Mouse (Mus musculus) cerebellum, postnatal 4 days (tissue): ENCODE measurements around the gene Tmem259.
"Not testable (repeated sequence)": the region's sequence is repeated elsewhere in the genome, so short reads cannot be mapped to it uniquely, and the experiment has no call there.

Source experiments
- DNase-seq, 2 experiments: peaks; one replicate each; pipeline ENCODE4 v3.0.0; 2022; ENCODE audit warnings: low spot score in 2 of 2, mixed read lengths in 1 of 2

Tmem259 gene

DNA sequence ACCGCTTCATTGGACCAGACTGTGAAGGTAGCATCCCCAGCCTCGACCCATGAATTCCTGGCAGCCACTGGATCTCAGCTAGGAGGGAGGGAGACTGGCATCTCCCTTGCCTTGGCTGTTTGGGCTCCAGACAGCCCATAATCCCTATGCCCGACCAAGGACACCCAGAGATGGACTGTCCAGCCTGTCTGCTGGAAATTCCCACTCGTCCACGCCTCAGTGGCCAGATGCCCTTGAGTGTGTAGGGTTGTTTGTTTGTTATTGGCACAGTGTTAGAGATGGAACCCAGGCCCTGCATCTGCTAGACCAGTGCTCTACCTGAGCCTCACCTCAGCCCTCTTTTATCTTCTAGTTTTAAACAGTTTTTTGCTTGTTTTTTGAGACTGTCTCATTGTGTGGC lies 18.8 kb downstream of the Tmem259 start:
- DNase-seq: no peak

DNA sequence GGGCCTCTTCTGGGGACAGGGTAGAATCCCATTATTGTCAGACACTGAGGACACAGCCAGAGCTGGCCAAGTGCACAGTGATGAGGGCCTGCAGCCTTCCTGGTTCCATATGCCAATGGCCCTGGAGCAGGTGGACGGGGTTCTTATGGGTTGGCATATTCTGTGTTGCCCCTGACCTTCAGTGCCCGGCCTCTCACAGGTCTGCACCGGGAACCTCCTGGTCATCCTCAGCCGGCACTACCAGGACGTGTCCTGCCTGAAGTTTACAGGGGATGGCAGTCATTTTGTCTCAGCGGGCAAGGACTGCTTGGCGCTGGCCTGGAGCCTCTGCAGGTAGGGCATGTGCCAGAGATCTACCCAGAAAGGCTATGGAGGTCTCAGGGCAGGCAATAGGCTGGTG lies 19.4 kb downstream of the Tmem259 start:
- no peak for DNase-seq

DNA sequence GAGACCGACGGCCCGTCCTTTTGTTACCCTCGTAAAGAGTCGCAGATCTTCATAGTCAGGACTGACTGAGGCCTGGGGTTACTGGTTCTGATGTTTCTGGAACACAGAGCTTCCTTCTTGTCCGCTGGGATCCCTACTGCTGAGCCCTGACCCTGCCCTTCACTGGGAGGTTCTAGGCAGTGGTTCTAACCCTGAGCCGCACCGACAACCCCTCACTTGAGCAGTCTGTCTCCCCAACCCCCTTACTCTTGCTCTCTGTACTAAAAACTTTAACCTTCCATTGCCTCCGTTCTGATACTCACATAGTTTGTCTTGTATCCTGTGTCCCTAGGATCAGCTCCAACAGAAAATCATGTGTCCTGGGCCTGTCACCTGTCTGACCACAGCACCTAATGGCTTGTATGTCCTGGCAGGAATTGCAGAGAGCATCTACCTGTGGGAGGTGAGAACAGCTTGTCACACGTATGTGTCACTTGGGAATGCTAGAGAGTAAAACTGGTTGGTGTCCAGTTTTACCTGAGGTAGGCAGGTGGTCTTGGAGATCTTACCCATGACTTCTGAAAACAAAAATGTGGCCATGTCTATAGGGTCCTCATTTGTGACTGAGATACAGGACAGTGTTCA lies 23.3 kb downstream of the Tmem259 start:
- DNase-seq: no peak

DNA sequence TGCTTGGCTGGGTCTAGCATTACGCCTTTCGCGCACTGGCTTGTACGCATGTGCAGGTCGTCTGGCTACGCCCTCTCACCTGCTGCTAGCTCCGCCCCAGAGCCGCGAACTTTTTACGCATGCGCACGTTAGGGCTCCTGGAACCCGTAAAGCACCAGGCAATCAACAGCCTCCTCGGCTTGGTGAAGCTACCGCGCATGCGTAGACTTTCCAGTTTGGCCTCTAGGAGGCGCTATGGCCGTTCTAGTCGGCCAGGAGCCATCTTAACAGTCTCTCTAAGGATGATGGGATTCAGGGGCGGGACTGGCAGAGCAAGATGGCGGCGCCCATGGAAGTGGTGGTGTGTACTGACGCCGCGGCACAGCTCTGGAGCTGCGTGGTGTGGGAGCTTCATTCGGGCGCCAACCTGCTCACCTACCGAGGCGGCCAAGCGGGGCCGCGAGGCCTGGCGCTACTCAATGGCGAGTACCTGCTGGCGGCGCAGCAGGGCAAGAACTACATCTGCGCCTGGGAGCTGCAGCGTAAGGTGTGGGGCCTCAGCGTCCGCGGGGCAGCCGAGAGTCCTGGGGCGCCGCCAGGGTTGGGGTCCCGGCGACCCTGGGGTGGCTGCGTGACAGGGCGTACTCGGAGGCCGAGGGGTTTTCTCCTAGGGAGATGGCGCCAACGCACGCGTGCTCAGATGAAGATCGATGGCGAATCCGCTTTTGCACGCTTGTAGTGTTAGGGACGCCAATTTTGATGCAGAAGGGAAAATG lies 24.1 kb downstream of the Tmem259 start, which contains the start of gene Wdr18:
Wdr18 (plus strand) TSS at position 306 of the 755 bp plus-strand sequence.
- DNase-seq: peak; percentile 98 to 99

DNA sequence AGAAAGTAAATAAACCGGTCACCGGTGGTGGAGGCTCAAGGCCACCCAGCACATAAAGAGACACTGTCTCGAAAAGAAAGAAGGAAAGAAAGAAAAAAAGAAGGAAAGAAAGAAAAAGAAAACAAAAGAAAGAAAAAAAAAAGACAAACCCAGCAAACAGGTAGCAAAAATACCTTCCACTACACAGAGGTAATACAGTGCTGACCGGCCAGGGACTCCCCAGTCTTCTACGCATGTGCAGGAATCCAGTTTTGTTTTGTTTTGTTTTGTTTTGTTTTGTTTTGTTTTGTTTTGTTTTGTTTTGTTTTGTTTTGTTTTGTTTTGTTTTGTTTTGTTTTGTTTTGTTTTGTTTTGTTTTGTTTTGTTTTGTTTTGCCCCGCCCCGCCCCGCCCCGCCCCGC lies 24.7 kb downstream of the Tmem259 start:
- not testable (repeated sequence) for DNase-seq

DNA sequence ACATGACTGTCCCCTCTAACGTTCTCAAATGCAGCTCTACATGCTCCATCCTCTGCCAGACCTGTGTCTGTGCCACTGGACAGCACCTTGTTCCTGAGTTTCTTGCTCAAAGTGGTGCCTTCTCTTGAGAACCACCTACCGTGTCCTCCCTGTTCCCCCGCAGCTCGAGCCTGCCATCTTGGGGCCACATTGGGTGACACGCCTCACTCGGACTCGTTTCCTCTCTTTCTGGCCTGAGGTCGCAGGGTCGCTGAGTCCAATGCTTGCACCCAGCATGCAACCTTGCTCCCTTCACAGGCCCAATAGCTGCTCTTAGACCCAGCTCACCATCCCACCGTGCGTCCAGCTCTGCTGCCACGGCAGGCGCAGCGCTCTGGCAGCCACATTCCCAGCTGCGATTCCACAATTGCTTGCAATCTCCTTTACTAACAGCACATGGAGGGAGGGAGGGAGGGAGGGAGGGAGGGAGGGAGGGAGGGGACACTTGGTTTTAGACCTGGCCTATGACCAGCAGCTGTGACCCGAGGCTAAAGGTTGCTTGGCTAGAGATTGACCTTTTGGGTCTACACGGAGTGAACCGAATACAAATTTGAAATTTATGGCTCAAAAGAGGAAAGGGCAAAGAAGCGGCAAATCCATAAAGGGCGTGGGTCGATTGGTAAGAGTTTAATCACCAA lies 25.9 kb downstream of the Tmem259 start:
- peak; percentile 70 to 81 for DNase-seq

DNA sequence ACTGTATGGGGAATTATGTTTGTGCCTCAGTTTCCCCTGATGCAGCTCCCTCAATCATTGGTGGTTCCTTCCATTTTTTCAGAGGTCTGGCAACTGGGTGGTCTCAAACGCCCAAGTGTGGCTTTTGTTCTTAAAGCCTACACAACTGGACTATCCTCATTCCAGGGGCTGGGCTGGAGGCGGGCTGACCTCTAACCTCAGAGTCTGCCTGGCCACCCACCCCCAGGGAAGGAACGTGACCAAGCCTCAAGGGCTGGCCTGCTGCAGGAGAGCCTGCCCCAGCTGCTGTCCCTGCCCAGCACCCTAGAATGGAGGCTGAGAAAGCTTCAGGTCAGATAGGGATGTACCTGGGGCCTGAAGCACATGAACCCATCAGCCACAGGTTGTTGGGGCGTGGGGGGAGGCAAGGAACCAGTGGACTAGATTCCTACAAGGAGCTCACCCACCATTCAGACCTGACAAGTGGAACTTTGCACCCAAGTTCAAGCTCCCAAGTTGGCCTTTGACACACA lies 27.4 kb downstream of the Tmem259 start:
- no peak for DNase-seq

DNA sequence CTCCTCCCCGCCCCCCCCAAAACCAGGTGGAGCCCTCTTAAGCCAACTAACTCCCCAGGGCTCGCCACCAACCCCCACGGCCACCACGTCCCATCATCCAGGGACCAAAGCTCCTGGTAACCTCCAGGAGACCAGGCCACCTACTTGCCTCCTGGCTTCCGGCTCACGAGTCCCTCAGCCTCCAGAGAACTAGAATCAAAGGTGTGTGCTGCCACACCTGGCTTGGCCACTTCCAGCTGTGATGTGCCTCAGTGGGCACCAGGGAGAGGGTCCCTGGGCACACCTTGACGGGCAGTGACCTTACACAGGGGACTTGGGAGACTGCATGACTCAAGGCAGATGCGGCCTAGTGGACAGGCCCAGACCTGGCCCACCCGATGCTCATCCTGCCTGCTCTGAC lies 28.4 kb downstream of the Tmem259 start:
- DNase-seq: no peak

DNA sequence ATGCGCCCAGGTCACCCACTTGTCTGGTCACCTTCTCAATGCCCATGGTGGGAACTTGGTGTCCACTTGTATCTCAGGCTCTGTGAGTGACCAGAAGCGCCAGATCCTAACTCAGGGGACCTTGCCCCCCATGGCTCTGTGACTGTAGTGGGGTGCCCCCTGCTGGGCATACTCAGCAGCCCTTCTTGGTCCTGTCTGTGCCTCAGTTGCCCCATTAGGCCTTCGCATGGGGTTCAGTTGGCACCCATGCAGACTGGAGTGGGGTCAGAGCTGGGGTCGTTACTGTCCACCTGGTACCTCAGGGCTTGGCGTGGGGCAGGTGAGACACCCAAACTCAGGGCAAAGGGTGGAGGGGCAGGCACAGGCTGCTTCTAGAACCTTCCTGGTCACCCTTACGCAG lies 30.2 kb downstream of the Tmem259 start:
- DNase-seq: no peak

DNA sequence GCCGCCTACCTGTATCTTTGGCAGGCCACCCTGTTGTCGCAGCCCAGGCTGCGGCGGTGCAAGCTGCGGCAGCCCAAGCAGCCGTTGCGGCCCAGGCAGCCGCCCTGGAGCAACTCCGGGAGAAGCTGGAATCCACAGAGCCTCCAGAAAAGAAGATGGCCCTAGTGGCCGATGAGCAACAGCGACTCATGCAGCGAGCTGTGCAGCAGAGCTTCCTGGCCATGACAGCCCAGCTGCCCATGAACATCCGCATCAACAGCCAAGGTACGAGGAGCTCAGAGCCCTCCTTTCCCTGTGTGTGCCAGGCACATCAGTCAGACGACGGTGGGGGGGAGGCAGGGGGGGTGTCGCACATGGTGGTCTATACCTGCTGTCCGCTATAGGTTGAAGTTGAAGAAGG lies 33.5 kb downstream of the Tmem259 start:
- no peak for DNase-seq

DNA sequence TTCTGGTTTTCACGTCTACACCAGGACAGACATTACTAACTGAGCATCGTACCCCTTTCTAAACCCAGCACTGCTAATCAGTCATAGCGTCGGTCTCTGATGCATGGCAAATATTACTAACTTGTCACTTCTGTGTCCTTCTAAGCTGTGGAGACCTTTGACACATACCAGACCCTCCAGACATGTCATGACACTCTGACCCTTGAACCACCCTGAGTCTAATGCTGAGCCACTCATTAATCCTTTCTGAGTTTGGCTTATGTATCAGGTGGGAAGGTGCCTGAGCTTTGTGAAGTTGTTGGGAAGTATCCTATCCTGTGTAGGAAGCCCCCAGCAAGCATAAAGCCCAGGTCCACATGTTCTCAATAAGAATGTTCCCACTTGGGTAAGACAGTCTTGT lies 34.3 kb downstream of the Tmem259 start:
- no peak for DNase-seq

DNA sequence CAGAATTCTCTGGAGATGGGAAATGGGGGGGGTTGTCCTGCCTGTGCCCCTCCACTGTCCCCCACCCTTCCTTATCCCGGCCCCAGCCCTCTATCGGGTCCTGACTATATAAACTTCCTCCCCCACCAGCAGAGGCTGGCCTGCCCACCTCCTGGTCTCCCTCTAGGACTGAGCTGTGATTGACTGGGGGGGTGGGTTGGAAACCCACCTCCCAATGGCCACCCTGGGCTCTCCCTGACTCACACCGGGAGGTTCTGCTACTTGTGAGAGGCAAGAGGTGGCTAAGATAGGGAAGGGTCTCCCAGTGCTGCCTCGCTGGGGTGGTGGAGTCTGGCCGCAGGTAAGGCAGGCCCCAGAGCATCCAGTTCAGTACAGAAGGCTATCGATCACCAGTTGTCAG lies 36.6 kb downstream of the Tmem259 start:
- DNase-seq: no peak

DNA sequence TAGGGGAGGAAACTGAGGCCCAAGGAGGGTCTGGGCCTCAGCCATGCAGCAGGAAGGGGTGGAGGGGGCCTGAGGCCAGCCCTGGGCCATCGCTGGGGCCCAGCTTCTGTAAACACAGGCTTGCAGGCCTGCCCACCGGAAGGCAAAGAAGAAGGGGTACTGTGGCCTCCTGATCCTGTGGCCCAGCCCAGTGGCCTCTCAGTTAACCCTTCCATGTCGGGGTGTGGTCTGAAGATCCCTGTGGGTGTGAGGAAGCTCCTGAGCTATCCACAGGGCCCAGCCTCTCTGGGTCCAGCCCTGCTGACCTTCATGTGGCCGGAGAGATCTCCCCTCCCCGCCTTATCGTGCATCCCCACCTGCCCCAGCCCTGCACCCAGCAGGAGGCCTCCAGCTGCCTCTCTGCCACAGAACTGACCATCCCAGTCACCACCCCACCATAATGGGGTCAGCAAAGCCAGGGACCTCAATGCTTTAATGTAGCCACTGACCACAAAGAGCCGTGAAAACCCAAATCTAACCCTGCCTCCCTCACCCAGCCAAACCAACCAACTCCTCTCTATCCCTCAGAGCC lies 37.3 kb downstream of the Tmem259 start:
- no peak for DNase-seq

DNA sequence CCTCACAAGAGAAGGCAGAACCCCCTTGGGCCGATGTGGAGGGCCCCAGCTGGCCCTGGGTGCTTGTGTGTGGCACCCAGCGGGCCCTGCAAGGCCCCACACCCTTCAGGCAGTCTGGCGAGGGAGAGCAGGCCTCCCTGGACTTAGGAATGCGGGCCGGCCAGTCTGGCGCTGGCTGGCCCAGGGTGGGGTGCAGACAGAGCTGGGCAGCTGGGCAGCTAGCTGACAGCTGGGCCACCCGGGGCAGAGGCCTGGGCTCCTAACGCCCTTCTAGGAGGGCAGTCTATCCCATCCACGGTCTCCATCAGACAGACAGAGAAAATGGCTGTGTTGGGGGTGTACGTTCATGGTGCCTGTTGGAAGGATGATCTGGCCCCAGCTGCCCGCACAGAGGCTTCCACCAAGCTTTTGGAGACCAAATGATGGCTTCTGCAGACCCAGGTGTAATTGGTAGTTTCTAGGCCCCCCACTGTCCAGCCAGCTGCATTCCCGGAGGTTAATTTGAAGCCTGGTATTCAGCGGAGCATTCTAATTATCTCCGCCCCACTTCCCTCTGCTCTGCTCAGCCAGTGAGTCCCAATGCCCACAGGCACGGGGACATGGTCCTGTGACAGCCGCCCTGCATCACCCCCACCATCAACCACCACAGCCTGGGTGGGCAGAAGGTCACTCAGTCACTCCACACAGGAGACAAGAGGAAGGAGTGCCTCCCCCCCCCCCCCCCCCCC lies 38.5 kb downstream of the Tmem259 start:
- DNase-seq: no peak

DNA sequence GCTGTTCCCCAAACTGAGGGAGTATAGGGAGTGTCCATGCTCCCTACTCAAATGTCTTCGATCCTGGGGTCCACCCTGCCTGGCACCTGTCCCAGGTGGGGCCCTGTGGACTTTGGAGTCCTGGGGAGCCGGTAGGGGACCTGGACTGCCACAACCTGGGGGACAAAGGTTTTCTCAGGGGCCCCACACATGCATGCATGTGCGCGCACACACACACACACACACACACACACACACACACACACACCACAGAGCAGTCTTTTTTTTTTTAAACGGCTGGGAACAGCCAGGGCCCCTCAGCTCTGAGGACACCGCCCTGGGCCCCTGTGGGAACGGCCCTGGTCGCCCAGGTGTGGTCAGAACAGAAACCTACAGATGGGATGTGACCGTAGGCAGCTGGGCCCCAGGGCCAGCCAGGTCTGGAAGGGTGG lies 40.6 kb downstream of the Tmem259 start:
- no peak for DNase-seq

DNA sequence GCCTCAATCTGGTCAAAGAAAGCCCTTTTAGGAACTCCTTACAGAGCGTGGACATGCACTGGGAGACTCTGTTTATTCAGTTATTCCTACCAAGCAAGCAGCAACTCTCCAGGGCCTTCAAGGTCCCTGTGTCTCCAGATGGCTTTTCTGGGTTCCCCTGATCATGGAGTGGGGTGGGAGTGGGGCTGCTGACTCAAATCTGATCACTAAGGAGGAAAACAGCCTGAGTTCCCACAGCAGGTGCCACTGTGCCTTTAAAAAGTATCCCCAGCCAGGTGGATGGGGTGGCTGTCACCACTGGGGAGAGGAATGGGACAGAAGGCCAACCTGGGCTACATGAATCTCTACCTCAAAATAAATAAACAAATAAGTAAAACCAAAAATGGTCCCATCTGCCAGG lies 41.1 kb downstream of the Tmem259 start:
- no peak for DNase-seq

DNA sequence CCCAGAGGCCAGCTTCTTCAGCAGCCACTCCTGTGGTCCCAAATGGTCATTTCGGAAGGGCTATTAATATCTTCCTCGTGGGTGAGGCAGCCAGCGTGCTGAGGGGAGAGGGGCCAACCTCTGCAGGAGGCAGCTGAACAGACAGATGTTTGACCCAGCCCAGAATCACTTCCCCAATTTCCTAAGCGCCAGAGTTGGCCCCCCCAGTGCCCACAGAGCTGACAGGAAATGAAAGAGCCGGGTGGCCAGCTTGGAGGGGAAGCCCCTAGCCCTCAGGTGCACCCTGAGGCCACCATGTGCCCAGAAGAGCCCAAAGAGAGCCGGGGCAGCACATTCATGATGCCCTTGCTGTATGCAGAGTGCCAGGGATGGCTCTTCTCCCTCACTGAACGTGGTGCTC lies 43.4 kb downstream of the Tmem259 start:
- DNase-seq: no peak

DNA sequence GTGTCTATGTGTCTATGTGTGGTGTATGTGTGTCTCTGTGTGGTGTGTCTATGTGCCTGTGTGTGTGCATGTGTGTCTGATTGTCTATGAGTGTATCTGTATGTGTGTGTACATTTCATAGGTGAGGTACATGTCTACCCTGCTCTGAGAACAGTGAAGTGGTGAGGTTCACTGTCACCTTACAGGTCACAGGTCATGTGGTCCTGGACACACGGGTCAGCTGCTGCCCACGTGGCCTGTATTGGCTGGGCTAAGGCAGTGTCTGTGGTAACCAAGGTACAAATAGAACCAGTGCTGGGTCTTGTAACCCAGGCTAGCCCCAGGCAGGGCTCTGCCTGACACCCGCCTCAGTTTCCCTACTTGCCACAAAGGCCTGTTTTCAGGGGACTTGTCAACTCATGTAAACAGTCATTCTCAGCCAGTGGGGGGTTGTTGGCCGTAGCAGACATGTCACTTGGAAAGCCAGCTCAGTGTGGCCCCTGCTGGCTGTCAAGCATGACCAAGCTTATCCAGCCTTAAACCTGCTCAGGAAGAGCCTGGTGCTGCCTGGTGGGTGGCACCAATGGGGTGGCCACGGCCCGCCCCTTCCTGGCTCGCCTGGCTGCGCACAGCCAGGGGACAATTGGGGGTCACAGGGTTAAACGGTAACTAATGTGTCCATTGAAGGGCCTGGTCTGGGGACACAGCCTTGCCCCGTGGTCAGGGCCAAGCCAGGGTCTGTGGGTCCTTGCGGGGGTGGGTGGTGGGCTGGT lies 46.2 kb downstream of the Tmem259 start:
- no peak for DNase-seq

DNA sequence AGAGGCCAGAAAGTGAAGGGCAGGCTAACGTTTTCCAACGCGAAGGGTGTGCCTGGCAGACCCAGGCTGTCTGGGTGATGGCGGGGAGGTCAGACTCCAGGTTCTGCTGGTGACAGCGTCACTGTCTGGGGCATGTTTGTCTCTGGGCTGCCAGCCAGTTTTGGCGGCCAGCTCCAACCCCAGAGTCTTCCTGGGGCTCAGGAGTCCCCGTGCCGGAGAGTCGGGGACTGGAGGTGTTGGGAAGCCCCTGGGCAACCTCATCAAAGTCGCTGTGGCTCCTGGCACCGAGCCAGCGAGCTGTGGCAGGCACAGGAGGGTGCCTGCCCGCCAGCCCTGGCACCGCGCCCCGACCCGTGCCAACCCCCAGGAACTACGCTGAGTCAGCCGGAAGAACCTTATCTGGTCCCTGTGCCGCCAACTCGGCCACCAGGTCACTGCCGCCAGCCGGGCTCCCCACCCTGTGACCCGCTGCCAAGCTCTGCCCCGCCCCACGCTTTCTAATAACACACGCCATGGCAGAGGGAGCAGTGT lies 47.2 kb downstream of the Tmem259 start:
- DNase-seq: peak in 1 of 2 experiments; percentile 69

DNA sequence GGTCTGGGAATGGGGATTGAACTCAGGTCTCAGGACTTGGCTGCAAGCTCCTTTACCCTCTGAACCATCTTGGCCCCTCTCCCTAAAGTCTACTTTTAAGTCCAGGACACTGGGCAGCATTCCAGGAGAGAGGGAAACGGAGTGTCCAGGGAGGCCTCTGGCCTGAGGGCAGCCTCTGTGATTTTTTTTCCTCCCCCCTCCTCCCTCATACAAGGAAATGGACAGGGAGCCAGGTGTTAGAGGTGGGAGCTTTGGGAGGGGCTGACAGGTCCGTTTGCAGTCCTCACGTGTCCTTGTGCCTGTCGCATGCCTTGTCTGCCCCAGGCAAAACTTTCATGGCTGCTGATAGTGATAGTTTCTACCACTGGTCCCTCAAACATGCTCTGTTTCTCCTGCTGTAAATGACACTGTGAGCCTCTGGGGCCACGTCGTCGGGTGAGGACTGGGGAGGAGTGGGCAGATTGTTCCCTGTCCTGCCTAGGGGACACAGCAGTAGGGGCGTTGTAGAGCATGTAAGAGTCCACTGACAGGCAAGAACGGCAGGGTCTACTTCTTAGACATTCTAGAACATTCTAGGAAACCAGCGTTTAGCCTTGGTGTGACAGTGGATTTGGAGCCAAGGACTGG lies 47.7 kb downstream of the Tmem259 start:
- DNase-seq: no peak
